Mouse (Mus musculus): ENCODE measurements at regions not wholly inside any gene's neighbourhood (a gene's known extent, or its start where the extent isn't known, plus 50 kb on each side); places are given as distances from the start of the nearest gene placed in this dataset.

- TF ChIP-seq CTCF (IDR thresholded peaks at IDR 0.05; ENCODE audit: borderline replicate concordance, insufficient read depth, low read length) (no peak), POLR2A (IDR thresholded peaks at IDR 0.05; ENCODE audit: low read depth, low read length) (no peak)
Observed at GRCm38 (mm10) chr7:66504519-66504918, 77.2 kb upstream of the Aldh1a3 start.
